In the genomic region with DNA sequence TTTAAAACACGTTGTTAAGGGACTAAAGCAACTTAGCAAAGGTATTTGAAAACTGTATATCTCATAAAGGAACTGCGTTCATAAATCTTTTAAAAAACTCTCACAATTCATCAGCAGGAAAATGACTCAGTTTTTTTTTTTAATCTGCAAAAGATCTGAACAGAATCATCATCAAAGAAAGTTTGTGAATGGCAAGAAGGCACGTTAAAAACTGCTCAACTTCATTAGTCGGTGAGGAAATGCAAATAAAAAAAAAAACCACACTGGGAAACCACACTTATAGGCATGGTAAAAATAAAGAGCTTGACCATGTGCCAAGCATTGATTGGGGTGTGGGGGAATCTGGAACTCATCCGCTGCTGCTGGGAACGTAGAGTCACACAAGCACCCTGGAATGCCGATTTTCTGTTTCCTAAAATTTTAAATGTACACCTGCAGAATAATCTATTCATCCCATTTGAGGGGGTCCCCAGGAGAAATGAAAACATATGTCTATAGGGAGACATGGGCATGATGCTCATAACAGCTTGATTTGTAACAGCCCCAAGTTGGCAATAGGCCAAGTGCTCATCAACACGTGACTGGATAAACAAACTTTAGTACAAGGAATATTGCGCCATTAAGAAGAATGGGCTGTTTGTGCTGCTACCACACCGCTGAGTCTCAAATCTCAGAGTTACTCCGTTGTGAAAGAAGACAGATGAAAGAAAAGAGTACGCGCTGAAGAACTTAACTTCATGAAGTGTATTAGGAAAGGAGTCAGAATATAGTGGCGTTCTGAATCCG, we compare ENCODE assay signal across 12 mouse cellular contexts. TPM values are rescaled to one million over a fixed set of nuclear protein-coding genes. Genes with fewer than 3 reads are reported as not detected.
DNase-seq lines count a peak whose midpoint lies in the region; ATAC-seq and TF ChIP-seq lines count a peak whose summit lies in the region.
"Had no signal": no experiment of that assay in that cellular context is flagged by ENCODE, and none has a peak within 500 bp of the region (broad histone marks: within the 10 kb centered on the region; RNA-seq: fewer than 3 reads in every experiment).

No protein-coding gene starts in this region.

- no peaks in the 10 kb centered on the region for H3K36me3 ChIP-seq in embryonic facial prominence, embryonic 13.5 days
- no peaks in the 10 kb centered on the region for H3K36me3 ChIP-seq in embryonic facial prominence, embryonic 10.5 days (replicated peaks)
- no peaks in the 10 kb centered on the region for H3K36me3 ChIP-seq in liver, postnatal 0 days (replicated peaks; ENCODE audit: insufficient read depth, low read length)
- H3K36me3 ChIP-seq in embryonic facial prominence, embryonic 15.5 days: no peaks in the 10 kb centered on the region

- H3K4me2 ChIP-seq in embryonic facial prominence, embryonic 13.5 days: peak overlapping the region; percentile 5; the same call in 1 of the 2 replicates
- peak overlapping the region; percentile 23 for H3K4me2 ChIP-seq in liver, postnatal 0 days (ENCODE audit: low read depth, low read length)
- H3K4me2 ChIP-seq in embryonic facial prominence, embryonic 15.5 days (replicated peaks): peak overlapping the region; percentile 15; the same call in 1 of the 2 replicates

- H3K9me3 ChIP-seq in embryonic facial prominence, embryonic 13.5 days: no peaks in the 10 kb centered on the region
- no peaks in the 10 kb centered on the region for H3K9me3 ChIP-seq in embryonic facial prominence, embryonic 10.5 days
- H3K9me3 ChIP-seq in liver, postnatal 0 days (ENCODE audit: low read length): no peaks in the 10 kb centered on the region
- H3K9me3 ChIP-seq in embryonic facial prominence, embryonic 15.5 days (replicated peaks): no peaks in the 10 kb centered on the region

- no peak for TF ChIP-seq CTCF in liver, postnatal 0 days (IDR thresholded peaks at IDR 0.05; ENCODE audit: low read depth)

- WGBS in embryonic facial prominence, embryonic 13.5 days: 43% methylated on average over 15 of the region's 15 CpGs
- 84% methylated on average over 15 of the region's 15 CpGs for WGBS in embryonic facial prominence, embryonic 10.5 days
- WGBS in liver, postnatal 0 days (ENCODE audit: insufficient replicate concordance): 48% methylated on average over 15 of the region's 15 CpGs
- WGBS in embryonic facial prominence, embryonic 15.5 days: 31% methylated on average over 15 of the region's 15 CpGs

- no peak overlapping the region for H3K4me3 ChIP-seq in embryonic facial prominence, embryonic 13.5 days
- H3K4me3 ChIP-seq in embryonic facial prominence, embryonic 10.5 days: no peak overlapping the region
- H3K4me3 ChIP-seq in liver, postnatal 0 days (ENCODE audit: low read depth, low read length): no peak overlapping the region
- H3K4me3 ChIP-seq in embryonic facial prominence, embryonic 15.5 days (replicated peaks): no peak overlapping the region

- no peaks in the 10 kb centered on the region; the same call in 1 of the 2 replicates for H3K27me3 ChIP-seq in embryonic facial prominence, embryonic 13.5 days
- H3K27me3 ChIP-seq in embryonic facial prominence, embryonic 10.5 days (replicated peaks; ENCODE audit: low read depth, poor library complexity, severe bottlenecking): no peaks in the 10 kb centered on the region
- no peaks in the 10 kb centered on the region for H3K27me3 ChIP-seq in liver, postnatal 0 days (ENCODE audit: insufficient read depth, low read length)
- no peaks in the 10 kb centered on the region for H3K27me3 ChIP-seq in embryonic facial prominence, embryonic 15.5 days

- peaks cover 23% of the 10 kb centered on the region for H3K4me1 ChIP-seq in embryonic facial prominence, embryonic 13.5 days
- peaks cover 5% of the 10 kb centered on the region for H3K4me1 ChIP-seq in embryonic facial prominence, embryonic 10.5 days
- H3K4me1 ChIP-seq in liver, postnatal 0 days (ENCODE audit: insufficient read depth): 0 out of 2 replicates have a peak, but pooled peaks cover 6% of the 10 kb centered on the region
- H3K4me1 ChIP-seq in embryonic facial prominence, embryonic 15.5 days: peaks cover 18% of the 10 kb centered on the region

- DNase-seq in embryonic facial prominence, embryonic 10.5 days (ENCODE audit: low spot score): no peak
- peak; percentile 59 for DNase-seq in liver, postnatal 0 days
- no peak for DNase-seq in liver
- peak; percentile 54 for DNase-seq in lung, postnatal 25 days (ENCODE audit: low spot score)
- no peak for DNase-seq in spleen, postnatal 36 days (ENCODE audit: low spot score in 2 of 2)
- DNase-seq: B cell, adult 2 months; gastrocnemius, postnatal 36 days; right cerebral cortex, postnatal 14 days had no signal

- no peak for TF ChIP-seq EP300 in liver, postnatal 0 days (IDR thresholded peaks at IDR 0.05; ENCODE audit: low read depth)

- no peak for ATAC-seq in embryonic facial prominence, embryonic 13.5 days (ENCODE audit: insufficient number of reproducible peaks, insufficient read depth, low FRiP score, low TSS enrichment, low read depth)
- peak; percentile 68 for ATAC-seq in liver, postnatal 0 days
- no peak; the same call in 1 of the 2 replicates for ATAC-seq in embryonic facial prominence, embryonic 15.5 days (ENCODE audit: insufficient number of reproducible peaks, low FRiP score, low TSS enrichment, low read depth)
- ATAC-seq in monocyte, adult 5-6 weeks (replicated peaks; ENCODE audit: insufficient number of reproducible peaks, low FRiP score, low TSS enrichment, poor library complexity, severe bottlenecking): no peak

- H3K27ac ChIP-seq in embryonic facial prominence, embryonic 13.5 days: no peak overlapping the region
- no peak overlapping the region for H3K27ac ChIP-seq in embryonic facial prominence, embryonic 10.5 days (replicated peaks)
- no peak overlapping the region for H3K27ac ChIP-seq in liver, postnatal 0 days (ENCODE audit: low read depth)
- 0 out of 2 replicates have a peak overlapping the region, but pooled peaks have one; percentile 22 for H3K27ac ChIP-seq in embryonic facial prominence, embryonic 15.5 days (replicated peaks)
- H3K27ac ChIP-seq: liver, embryonic 14.5 days had no signal

- H3K9ac ChIP-seq in embryonic facial prominence, embryonic 13.5 days: no peak overlapping the region
- H3K9ac ChIP-seq in liver, postnatal 0 days (replicated peaks): no peak overlapping the region
- no peak overlapping the region for H3K9ac ChIP-seq in embryonic facial prominence, embryonic 15.5 days
- H3K9ac ChIP-seq: liver, embryonic 14.5 days had no signal

RNA-seq across cellular contexts. Expression of gene Irf2, which starts 43.1 kb away (rescaled TPM):
- polyA plus RNA-seq in embryonic facial prominence, embryonic 13.5 days (2015; fragmentation: Nextera tagmentation; extraction: Ambion mirVana): 27.1 and 30.0 TPM in 2 replicates
- 9.7 TPM in 2 replicates for polyA plus RNA-seq in embryonic facial prominence, embryonic 10.5 days (2016; fragmentation: Nextera tagmentation; extraction: Ambion mirVana)
- polyA plus RNA-seq in liver, postnatal 0 days (2015; fragmentation: Nextera tagmentation; extraction: Ambion mirVana): 23.1 and 24.3 TPM in 2 replicates
- 19.7 and 21.0 TPM in 2 replicates for polyA plus RNA-seq in embryonic facial prominence, embryonic 15.5 days (2015; fragmentation: Nextera tagmentation; extraction: Ambion mirVana)
- total RNA-seq in monocyte, adult 5-6 weeks (2017): 109 to 271 TPM (median 146 TPM) in 3 replicates

Comparison
In these comparisons a context has a peak if more than half of its experiments do, and no peak if none do; other contexts are left out.
1. DNase-seq: peak in liver, postnatal 0 days (single experiment) and lung, postnatal 25 days (single experiment); none in embryonic facial prominence, embryonic 10.5 days (single experiment), liver (single experiment) and spleen, postnatal 36 days (0 of 2).
2. Peak in every context shown above with its lines, with median percentiles within 50 percentile points of each other: H3K4me2 ChIP-seq.